Mouse (Mus musculus) macrophage (primary cell): ENCODE measurements at regions not wholly inside any gene's neighbourhood (a gene's known extent, or its start where the extent isn't known, plus 50 kb on each side); places are given as distances from the start of the nearest gene placed in this dataset.
"Not testable (repeated sequence)": the region's sequence is repeated elsewhere in the genome, so short reads cannot be mapped to it uniquely, and the experiment has no call there.

Source experiments
- H3K27ac ChIP-seq: fragments of 350-480 bp; formaldehyde crosslinking; 2 replicates; pipeline ENCODE4 v1.9.0; 2021
- H3K36me3 ChIP-seq: fragments of 350-480 bp; formaldehyde crosslinking; 2 replicates; pipeline ENCODE4 v1.9.0; 2021; ENCODE audit errors: inconsistent target
- H3K4me3 ChIP-seq: fragments of 350-480 bp; formaldehyde crosslinking; 2 replicates; pipeline ENCODE4 v1.9.0; 2021; ENCODE audit errors: inconsistent target
- H3K79me2 ChIP-seq: fragments of 350-480 bp; formaldehyde crosslinking; 2 replicates; pipeline ENCODE4 v1.9.0; 2021; ENCODE audit errors: inconsistent target
- WGBS: methylation state at CpG from one replicate; pipeline ENCODE4 v1.1.7; 2026; ENCODE audit warnings: inconsistent platforms; ENCODE audit not compliant: missing documents; 5-methylcytosine and 5-hydroxymethylcytosine counted together

- Histone ChIP-seq H3K4me3 (no peak overlapping the region), H3K27ac (no peak overlapping the region), H3K79me2 (no peaks in the 10 kb centered on the region), H3K36me3 (no peaks in the 10 kb centered on the region)
- 70% methylated on average over 2 of the region's 2 CpGs for WGBS
These were observed 501.6 kb downstream of the Bnc2 start for GRCm38 (mm10) chr4:84173441-84173840.

- H3K27ac ChIP-seq, H3K36me3 ChIP-seq, H3K4me3 ChIP-seq, H3K79me2 ChIP-seq: not testable (repeated sequence)
- 91% methylated on average over 2 of the region's 6 CpGs for WGBS
These were observed 498.6 kb downstream of the Bnc2 start for GRCm38 (mm10) chr4:84176457-84176856.

DNA sequence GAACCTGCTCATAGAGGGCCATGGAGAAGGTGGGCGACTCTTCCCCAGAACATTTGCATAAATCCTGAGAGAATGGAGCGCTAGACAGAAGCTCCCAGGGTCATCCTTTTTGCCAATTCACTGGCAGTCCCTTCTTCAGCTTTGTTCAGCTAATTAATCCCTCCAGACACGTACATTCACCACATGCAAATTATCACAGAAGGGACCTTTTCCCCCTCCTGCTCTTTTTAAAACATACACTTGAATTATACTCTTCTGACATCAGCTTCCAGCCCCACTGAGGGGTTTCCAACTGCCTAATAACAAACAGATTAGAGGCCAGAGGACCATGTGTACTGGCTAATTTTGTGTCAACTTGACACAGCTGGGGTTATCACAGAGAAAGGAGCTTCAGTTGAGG lies 497.2 kb downstream of the Bnc2 start:
- no peaks in the 10 kb centered on the region for H3K36me3 ChIP-seq
- 91% methylated on average over 3 of the region's 3 CpGs for WGBS
- no peak overlapping the region for H3K4me3 ChIP-seq
- no peak overlapping the region for H3K27ac ChIP-seq
- no peaks in the 10 kb centered on the region for H3K79me2 ChIP-seq

DNA sequence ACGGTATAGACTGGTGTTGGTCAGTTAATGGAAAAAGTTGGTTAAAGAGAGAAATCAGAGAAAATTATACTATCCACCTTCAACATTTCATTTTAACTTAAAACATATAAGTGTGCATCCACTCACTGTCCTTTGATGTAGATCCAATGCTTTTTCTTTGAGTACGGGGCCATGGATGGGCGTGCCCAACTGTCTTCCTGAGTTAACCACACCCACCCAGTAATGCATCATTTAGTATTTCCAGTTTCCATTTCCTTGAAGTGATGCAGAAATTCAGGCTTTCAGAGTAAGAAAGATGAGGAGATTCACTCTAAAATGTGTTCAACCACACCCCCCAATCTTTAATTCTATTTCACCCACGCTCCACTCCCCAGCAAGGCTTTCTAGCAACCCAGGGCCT lies 490.6 kb downstream of the Bnc2 start:
- Histone ChIP-seq H3K79me2 (no peaks in the 10 kb centered on the region), H3K27ac (no peak overlapping the region), H3K36me3 (no peaks in the 10 kb centered on the region), H3K4me3 (no peak overlapping the region)
- WGBS, result 81% methylated on average over 4 of the region's 4 CpGs

DNA sequence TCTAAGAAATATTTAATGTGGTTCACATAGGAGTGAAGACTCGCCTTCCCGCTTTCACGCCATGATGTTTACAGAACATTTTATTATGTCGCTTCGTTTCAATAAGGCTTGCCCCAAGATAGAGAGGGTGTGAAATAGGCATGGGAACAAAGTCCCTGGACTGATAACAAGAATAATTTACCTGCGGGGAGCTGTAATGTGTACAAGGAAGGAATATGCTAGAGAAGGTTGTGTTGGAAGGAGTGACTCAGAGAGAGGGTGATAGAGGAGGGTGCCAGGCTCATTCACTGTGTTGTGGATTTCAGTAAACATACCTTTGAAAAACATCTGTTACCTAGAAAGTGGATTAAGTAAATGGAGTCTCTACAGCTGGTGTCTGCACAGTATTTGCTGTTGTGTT lies 490.2 kb downstream of the Bnc2 start:
- 93% methylated on average over 6 of the region's 6 CpGs for WGBS

DNA sequence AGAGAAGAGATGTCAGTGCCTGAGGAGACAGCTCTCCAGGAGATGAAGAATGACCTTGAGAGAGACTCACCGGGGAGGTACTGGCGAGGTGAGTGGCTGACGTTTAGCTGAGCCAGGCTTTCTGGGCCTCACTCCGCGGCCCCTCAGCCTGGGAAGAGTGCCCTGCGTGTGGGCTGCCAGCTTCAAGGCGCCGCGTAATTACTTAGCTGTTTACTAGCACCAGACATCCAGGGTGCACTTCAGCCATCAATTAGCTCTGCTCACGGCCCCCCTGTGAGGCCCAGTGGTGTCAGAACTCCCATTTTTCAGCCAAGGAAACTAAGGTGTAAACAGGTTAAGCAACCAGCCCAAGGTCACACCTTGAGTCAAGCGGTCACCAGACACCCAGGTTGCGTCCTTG lies 485.8 kb downstream of the Bnc2 start:
- H3K36me3 ChIP-seq, result no peaks in the 10 kb centered on the region
- H3K27ac ChIP-seq, result no peak overlapping the region
- H3K4me3 ChIP-seq, result no peak overlapping the region
- no peaks in the 10 kb centered on the region for H3K79me2 ChIP-seq
- 90% methylated on average over 12 of the region's 12 CpGs for WGBS

More for the DNA sequence above, 490.2 kb downstream of the Bnc2 start:
- Histone ChIP-seq H3K79me2 (no peaks in the 10 kb centered on the region), H3K36me3 (no peaks in the 10 kb centered on the region), H3K4me3 (no peak overlapping the region), H3K27ac (no peak overlapping the region)

GRCm38 (mm10) chr4:84191303-84191702 lies 483.8 kb downstream of the Bnc2 start:
- 25% methylated on average over 2 of the region's 2 CpGs for WGBS
- H3K4me3 ChIP-seq, result no peak overlapping the region

DNA sequence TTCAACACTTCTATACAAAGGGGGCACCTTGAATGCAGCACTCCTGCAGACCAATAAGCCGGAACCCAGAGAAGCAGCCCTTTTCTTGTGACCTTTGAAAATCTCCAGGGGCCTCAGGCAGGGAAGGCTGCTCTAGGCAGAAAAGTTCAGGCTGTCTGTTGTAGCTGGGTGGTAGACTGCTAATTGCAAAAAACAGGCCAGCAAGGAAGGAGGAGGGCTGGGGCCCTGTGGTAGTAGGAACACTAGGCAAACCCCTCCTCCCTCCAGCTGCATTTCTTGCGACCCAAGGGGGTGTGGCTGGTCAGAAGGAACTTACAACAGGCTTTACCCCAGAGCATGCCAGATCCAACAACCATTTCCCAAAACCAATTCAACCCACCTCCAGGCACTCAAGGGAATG lies 482.8 kb downstream of the Bnc2 start:
- Histone ChIP-seq H3K36me3 (no peaks in the 10 kb centered on the region), H3K4me3 (no peak overlapping the region), H3K27ac (no peak overlapping the region), H3K79me2 (no peaks in the 10 kb centered on the region)
- WGBS, result 78% methylated on average over 2 of the region's 2 CpGs

More at GRCm38 (mm10) chr4:84191303-84191702, 483.8 kb downstream of the Bnc2 start:
- Histone ChIP-seq H3K36me3 (no peaks in the 10 kb centered on the region), H3K27ac (no peak overlapping the region), H3K79me2 (no peaks in the 10 kb centered on the region)

DNA sequence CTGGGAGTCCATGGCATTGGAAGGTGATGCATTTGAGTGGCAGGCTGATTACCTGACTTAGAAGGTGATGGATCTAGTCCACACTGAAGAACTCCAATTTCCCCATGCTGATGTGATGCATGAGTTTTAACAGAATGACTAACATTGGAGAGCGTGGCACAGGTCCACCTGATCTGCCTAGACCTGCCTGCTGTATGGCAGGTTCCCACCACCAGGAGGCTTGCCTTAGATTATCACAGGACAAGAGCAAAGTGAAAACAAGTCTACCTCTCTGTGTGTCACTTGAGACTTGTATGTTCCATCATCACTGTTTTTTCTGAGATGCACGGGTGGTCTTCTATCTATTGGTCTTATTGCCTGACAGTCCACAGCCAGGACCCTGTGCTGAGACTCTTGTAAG lies 478.3 kb downstream of the Bnc2 start:
- WGBS, result 77% methylated on average over 2 of the region's 2 CpGs
- no peak overlapping the region for H3K4me3 ChIP-seq
- no peak overlapping the region for H3K27ac ChIP-seq
- no peaks in the 10 kb centered on the region for H3K36me3 ChIP-seq
- H3K79me2 ChIP-seq, result no peaks in the 10 kb centered on the region

GRCm38 (mm10) chr4:84198176-84198575 lies 476.9 kb downstream of the Bnc2 start:
- H3K27ac ChIP-seq, result no peak overlapping the region
- no peaks in the 10 kb centered on the region for H3K36me3 ChIP-seq
- WGBS, result 91% methylated on average over 4 of the region's 4 CpGs
- H3K4me3 ChIP-seq, result no peak overlapping the region
- H3K79me2 ChIP-seq, result no peaks in the 10 kb centered on the region

DNA sequence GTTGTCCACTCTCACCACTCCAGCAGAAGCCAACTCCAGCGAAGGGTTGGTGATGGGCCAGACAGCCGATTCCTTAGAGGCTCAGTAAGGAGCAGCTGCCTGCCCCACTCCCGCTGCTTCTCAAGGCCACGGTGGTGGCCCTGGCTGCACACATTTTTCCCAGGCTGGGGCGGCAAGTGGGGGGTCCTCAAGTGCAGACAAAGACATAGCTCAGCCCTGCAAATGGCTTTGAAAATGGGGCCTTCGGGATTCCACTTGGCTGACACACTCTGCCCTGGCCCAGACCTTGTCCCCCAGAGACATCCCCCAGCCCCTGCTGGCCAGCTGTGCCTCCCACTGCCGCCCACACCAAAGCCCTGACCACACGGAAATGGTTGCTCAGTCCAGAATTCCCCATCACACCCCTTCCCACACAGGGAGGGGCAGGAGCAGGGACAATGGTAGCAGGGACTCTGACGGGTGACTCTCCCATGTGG lies 475.9 kb downstream of the Bnc2 start:
- no peak overlapping the region for H3K4me3 ChIP-seq

DNA sequence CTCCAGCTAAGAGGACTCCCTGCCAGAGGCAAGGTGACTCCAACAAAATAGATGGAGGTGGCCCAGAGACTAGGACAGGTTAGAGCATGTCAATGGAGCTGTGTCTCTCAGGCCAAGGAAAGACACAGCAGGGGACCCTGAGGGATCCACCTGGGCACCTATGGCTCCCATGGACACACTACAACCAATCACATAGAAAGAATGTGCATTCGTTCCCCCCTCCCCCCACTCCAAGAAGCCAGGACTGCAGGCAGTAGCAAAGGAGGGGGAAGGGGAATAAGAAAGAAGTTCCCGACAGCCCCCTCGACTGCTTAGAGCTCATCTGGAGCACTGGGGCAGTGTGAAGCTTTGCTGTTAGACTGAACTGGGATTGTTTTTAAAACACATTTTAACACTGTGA lies 474.1 kb downstream of the Bnc2 start:
- WGBS, result 88% methylated on average over 3 of the region's 3 CpGs

More for the DNA sequence above, 475.9 kb downstream of the Bnc2 start:
- Histone ChIP-seq H3K79me2 (no peaks in the 10 kb centered on the region), H3K36me3 (no peaks in the 10 kb centered on the region), H3K27ac (no peak overlapping the region)
- WGBS, result 90% methylated on average over 8 of the region's 9 CpGs

DNA sequence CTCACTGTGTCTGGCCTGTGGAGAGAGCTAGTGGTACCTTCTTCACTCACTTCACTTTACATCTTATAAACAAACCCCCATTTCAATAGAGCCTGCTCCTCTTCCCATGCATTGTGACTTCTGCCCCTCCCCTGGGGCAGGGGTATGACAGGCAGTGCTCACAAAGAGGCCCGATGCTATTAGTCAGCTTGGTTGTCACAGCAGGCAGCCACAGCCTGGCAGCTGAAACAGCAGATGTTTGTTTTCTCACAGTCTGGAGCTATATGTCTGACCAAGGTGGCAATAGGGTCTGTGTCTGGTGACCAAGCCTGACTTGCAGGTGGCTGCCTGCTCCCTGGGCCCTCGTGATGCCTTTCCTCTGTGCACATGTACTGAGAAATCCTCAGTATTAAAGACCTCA lies 472.8 kb downstream of the Bnc2 start:
- Histone ChIP-seq H3K27ac (no peak overlapping the region), H3K4me3 (no peak overlapping the region), H3K36me3 (no peaks in the 10 kb centered on the region), H3K79me2 (no peaks in the 10 kb centered on the region)
- WGBS, result 86% methylated on average over 2 of the region's 2 CpGs

More for the DNA sequence above, 474.1 kb downstream of the Bnc2 start:
- H3K36me3 ChIP-seq, result no peaks in the 10 kb centered on the region
- H3K27ac ChIP-seq, result no peak overlapping the region
- no peaks in the 10 kb centered on the region for H3K79me2 ChIP-seq
- no peak overlapping the region for H3K4me3 ChIP-seq

GRCm38 (mm10) chr4:84203680-84204079 lies 471.4 kb downstream of the Bnc2 start:
- WGBS, result 67% methylated on average over 1 of the region's 1 CpGs
- no peak overlapping the region for H3K27ac ChIP-seq
- H3K79me2 ChIP-seq, result no peaks in the 10 kb centered on the region
- H3K4me3 ChIP-seq, result no peak overlapping the region
- H3K36me3 ChIP-seq, result no peaks in the 10 kb centered on the region

GRCm38 (mm10) chr4:84204777-84205176 lies 470.3 kb downstream of the Bnc2 start:
- Histone ChIP-seq H3K4me3 (no peak overlapping the region), H3K27ac (no peak overlapping the region), H3K79me2 (no peaks in the 10 kb centered on the region), H3K36me3 (no peaks in the 10 kb centered on the region)

DNA sequence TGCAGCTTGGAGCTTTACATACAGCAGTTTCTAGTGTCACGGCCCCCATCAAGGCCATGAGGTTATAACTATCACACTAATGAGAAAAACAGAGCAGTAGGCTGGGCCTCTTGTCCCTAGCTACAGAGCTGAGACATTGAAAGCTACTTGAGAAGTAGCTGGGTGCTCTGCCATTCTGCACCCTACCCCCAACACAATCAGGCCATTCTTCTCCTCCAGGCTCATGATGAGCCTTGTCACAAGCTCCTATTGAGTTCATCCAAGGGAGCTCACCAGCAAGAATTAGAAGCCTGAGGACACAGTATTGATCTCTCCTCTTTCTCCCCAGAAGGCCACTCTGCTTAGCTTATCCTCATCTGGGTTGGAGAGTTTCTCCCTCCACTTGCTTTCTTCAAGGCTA lies 466.9 kb downstream of the Bnc2 start:
- H3K4me3 ChIP-seq, result no peak overlapping the region
- H3K36me3 ChIP-seq, result no peaks in the 10 kb centered on the region
- no peaks in the 10 kb centered on the region for H3K79me2 ChIP-seq
- H3K27ac ChIP-seq, result no peak overlapping the region
- 89% methylated on average over 1 of the region's 1 CpGs for WGBS
